Mouse (Mus musculus) adrenal gland, adult (tissue): ENCODE results near the gene Stard3.

Experiments used
- DNase-seq, 2 experiments: peaks; one replicate each; pipeline ENCODE4 v3.0.0; 2022 to 2023; ENCODE audit warnings: low spot score in 1 of 2; ENCODE audit not compliant: inconsistent age in 2 of 2

The Stard3 gene

DNA sequence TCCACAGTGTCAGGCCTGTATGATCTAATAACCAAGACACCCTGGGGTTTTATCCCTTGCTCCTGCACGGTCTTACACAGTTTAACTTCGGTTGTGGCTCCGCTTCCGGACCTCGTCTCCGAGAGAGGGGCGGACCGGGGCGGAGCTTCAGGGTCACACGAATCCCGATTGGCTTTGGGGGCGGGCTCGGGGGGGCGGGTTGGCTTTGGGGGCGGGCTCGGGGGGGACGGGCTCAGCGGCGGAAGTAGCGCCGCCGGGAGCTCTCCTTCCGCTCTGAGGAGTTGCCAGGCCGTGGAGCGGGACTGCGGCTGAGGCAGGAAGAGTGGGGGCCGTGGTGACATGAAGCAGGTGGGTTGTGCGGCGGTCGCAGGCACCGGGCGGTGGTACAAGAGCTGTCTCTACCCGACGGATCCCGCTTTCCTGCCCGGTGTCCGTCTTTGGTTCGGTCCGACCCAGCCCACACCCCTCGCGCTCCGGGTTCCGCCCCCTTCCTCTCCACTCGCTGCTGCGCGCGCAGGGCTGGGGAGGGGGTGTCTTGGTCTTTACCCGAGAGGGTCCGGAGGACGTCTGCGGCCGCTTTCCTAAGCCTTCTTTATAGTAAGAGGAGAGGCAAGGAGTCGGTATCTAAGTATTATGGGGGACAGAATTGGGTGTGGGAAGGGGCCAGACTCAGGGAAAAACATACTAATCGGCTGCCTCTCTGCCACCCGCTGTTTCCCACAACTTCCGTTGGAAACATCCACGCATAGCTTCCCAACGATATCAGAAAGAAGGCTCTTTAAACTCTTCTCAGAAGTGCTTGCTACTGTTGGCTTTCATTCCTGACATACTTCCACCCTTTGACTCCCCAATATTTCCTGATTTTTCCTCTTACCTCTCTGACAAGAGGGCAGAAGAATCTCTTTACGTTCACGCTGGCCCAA, at the start of gene Stard3:
Stard3 (plus strand) TSS at position 208 of the 923 bp plus-strand sequence.
- DNase-seq, result peak; percentile 91 to 95

DNA sequence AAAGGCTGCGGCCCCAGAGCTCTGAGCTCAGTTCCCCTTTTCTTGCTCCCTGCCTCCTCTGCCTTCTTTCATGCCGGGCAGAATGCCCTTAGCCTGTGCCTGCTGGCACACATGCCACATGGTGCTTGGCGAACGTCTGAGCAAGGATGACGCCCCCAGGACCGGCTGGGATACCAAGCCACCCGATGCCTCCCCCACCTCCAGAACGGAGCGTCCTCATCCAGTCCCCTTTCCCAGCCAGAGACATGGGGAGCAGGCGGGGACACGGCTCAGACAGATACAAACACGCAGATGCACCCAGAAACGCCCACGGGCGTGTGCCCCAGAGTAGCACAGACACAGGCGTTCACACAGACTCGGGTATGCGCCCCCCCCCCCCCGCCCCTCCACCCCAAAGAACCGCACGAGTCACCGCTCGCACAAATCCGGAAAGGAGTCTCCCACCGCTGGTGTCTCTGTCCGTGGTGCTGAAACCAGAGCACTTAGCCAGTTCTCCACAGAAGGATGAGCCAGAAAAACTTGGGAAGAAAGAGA, 44.3 kb upstream of the Stard3 start:
- DNase-seq, result peak; percentile 45 to 81

GRCm38 (mm10) chr11:98317479-98317878, 40.7 kb upstream of the Stard3 start:
- peak in 1 of 2 experiments; percentile 16 for DNase-seq

- no peak for DNase-seq
Observed at GRCm38 (mm10) chr11:98318421-98319116, 39.6 kb upstream of the Stard3 start.

DNA sequence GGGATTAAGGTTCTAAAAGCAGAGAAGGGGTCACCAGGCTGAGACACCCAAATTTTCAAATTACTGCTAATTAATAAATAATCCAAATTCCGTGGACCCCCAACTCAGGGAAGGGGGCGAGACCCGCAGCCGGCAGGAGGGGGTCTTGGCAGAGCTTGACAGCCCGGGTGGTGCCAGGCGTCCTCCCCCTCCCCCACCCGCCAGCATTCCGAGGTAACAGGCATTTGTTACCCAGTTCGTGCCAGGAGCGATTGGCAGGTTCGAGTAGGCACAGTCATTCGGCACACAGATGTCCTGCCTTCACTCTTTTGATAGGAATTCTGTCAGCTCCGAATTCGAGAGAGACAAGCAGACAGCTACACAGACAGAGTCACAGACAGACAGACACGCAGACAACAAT, 39.0 kb upstream of the Stard3 start:
- no peak for DNase-seq

DNA sequence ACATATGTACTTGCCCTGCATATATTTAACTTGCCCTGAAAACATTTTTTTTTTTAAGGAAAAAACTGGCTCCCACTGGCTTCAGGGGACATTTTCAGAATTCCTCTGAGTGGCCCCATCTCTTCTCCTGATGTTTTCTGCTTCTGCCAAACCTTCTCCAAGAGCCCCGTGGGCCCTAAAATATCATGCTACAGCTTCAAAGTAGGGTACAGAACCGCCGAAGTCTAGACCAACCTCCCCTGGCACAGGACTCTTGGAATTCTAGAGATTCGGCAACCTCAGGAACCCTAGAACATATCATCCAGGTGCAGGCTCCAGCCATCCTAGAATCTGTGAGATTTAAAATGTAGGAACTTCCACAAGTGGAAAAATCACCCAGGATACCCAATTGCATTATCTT, 38.6 kb upstream of the Stard3 start:
- no peak for DNase-seq

GRCm38 (mm10) chr11:98319944-98320343, 38.2 kb upstream of the Stard3 start:
- no peak for DNase-seq

DNA sequence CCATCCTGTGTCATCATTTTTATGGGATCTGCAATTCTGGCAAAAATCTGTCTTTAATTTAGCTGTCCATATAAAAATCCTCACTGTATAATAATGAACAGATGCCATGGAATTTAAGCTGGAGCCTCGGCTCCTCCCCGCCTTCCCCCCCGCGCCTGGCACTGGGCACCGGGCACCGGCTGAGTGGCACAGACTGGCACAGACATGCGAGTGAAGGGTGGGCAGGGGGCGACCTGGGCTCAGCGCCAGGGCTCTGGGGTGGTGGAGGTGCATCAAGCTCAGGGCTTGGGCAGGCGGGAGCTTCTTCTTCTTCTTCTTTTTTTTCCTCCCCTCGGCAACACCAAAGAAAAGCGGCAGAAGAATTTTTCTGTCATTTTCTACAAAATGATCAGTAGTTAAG, 37.8 kb upstream of the Stard3 start:
- no peak for DNase-seq

- peak in 1 of 2 experiments; percentile 30 for DNase-seq
Observed at GRCm38 (mm10) chr11:98320806-98321676, 37.1 kb upstream of the Stard3 start.

DNA sequence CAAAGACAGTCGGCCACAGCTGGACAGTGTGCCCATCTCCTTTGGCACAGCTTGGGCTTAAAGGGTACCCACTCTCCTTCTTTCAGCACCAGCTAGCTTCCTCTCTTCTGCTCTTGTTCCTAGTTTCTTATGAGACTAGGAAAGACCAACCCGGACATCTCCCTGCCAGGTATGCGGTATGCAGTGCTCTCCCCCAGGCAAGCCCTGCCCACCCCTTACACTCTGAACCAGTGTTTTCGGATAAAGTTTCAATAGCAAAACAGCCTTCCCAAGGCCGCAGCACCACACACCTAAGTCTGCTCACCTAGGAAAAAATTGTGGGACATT, 36.5 kb upstream of the Stard3 start:
- no peak for DNase-seq

DNA sequence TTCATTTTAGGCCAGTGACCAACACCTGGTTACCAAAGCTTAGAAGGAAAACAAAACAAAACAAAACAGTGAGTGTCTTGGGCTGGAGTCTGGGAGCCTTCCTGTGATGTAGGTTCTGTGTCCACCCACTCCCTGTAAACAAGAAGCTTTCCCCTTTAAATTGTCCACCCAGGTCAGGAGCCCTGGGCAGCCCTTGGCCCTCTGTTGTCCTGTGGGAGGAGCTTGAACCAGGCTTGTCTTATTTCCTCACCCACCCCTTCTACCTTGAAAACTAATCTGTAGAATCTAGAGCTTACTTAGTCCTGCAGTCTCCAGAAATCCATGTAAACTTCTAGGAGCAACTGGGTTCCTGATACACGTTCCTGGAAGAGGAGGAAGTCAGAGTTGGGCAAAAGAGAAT, 36.0 kb upstream of the Stard3 start:
- no peak for DNase-seq

DNA sequence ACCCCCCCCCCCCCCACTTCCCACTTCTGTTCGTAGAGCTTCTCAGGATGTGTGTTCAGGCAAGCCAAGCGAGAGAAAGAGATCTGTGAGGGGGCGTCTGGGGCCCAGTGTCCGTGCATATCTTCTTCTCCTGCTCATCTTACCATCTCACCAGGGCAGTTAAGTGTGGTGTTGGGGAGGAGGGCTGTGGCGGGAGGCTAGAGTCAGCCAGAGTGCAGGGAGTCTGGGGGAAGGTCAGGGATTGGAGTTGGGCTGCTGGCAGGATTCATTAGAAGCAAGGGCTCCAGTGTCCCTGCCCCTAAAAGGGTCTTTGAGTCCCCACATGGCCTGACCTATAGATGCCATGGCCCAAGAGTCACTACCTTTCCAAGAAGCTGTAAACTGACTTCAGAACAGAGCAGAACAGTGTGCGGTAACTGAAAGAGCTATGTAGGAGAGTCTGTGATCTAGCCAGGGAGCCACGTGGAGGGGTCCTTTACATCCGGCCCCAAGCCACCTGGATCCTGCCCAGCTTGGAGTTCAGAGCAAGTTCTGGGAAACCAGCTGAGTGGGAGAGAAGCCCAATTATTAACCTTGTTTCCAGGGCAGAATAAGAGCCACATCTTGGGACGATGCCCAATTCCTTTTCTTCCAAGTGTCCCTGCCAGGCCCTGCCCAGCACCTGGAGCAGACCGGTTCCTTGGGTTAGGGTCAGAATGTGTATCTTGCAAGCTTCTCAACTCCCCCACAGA, 34.9 kb upstream of the Stard3 start:
- no peak for DNase-seq

GRCm38 (mm10) chr11:98323933-98324332, 34.2 kb upstream of the Stard3 start:
- DNase-seq, result peak in 1 of 2 experiments; percentile 75

GRCm38 (mm10) chr11:98325191-98325820, 32.9 kb upstream of the Stard3 start:
- DNase-seq, result no peak

DNA sequence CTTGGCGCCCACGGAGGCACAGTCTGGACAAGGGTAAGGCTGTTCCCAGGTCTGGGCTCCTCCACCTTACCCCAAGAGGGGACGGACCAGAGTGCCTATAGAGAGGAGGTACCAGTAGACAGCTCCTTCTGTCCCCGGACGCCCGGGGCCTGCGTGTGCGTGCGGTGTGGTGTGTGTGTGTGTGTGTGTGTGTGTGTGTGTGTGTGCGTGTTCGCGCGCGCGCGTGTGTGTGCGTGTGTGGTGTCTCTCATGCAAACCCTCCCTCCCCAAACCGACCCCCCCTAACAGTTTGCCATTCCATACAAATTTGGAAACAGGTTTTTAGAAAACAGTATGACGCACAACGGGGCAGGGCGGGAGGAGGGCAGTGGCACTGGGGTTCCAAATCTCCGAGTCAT, 32.3 kb upstream of the Stard3 start:
- DNase-seq, result no peak

DNA sequence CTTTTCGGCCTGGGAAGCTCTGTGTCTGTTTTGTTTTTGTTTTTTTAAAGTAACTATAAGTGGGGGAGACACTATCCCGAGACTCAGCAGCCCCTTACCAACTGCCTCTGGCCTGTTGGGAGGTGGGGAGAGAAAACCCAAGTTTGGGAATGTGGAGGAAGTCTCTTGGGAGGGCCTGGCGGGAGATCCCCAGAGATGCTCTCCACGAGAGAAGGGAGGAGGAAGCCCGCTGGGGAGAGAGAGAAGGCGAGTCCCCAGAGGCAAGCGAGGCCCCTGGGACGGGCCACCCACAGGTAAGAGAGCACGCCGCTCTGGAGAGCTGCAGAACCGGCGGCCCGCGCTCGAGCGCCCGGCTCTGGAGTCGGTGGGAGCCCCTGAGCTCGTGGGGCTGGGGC, 31.4 kb upstream of the Stard3 start:
- DNase-seq, result no peak

GRCm38 (mm10) chr11:98327136-98328030, 30.8 kb upstream of the Stard3 start:
- peak in 1 of 2 experiments; percentile 53 for DNase-seq

DNA sequence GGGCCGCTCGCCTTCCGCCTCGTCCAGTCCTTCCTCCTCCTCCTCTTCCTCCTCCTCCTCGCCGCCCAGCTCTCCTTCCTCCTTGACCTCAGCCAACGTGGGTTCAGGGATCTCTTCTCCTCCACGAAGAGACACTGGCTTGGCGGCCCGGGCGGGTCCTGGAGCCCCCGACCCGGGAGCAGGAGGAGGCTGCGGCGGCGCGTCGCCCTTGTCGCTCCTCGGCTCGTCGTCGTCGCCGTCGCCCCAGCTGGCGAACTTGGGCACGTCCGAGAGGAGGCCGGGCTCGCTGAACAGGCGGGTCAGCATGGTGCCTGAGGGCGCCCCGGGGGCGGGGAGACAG, 30.2 kb upstream of the Stard3 start:
- peak in 1 of 2 experiments; percentile 40 for DNase-seq
